Mouse (Mus musculus) megakaryocyte, embryonic 14.5 days (primary cell): ENCODE results near the gene Prkcz. TPM values are rescaled to one million over a fixed set of nuclear protein-coding genes. Genes with fewer than 3 reads are reported as not detected.

ENCODE experiments used
- H3K27me3 ChIP-seq: replicated peaks from 2 replicates; pipeline ENCODE3; 2012; ENCODE audit warnings: inconsistent platforms
- H3K36me3 ChIP-seq: replicated peaks from 2 replicates; pipeline ENCODE3; 2012; ENCODE audit warnings: low read length, inconsistent platforms, mixed read lengths
- H3K4me1 ChIP-seq: 2 replicates; pipeline ENCODE4 v1.6.1; 2012; ENCODE audit warnings: inconsistent platforms
- H3K4me3 ChIP-seq: replicated peaks from 2 replicates; pipeline ENCODE3; 2012; ENCODE audit warnings: moderate library complexity, mild to moderate bottlenecking, inconsistent platforms
- H3K9me3 ChIP-seq: 2 replicates; pipeline ENCODE4 v1.6.1; 2012; ENCODE audit warnings: inconsistent platforms
- FLI1 ChIP-seq: IDR thresholded peaks from 2 replicates; pipeline ENCODE4 v1.6.1; 2012; ENCODE audit warnings: low read length, inconsistent platforms, mixed read lengths
- GATA1 ChIP-seq: IDR thresholded peaks from 3 replicates; pipeline ENCODE4 v1.6.1; 2012; ENCODE audit warnings: mixed read lengths, low read length, inconsistent platforms, borderline replicate concordance
- polyA plus RNA-seq: library from polyadenylated mRNA; stranded (reverse); fragments of >175 nt; gene quantifications from 2 replicates; pipeline ENCODE4 v1.2.3, GENCODE M21; 2012; ENCODE audit warnings: low replicate concordance; ENCODE audit not compliant: insufficient read depth

The Prkcz gene
- polyA plus RNA-seq, 1 experiment: not detected

DNA sequence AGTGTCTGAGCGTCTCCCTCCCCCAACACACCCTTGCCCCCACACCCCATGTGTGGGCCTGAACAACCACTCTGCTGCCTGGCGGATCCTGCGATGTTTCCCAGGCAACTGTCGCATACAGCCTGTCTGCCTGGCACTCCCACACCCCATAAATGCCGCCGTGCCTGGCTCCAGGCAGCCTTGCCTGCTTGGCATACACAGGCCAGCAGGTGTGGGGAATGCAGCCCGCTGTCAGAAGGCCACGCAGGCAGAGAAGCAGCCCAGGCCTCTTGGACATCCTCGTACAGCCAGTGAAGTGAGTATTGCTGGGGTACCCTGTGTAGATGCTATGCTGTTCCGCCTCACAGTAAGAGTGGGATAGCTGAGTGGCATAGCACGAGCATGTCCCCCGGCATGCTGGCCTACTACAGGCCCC lies 114.5 kb downstream of the Prkcz start:
- Histone ChIP-seq H3K27me3 (peaks cover 8% of the 10 kb centered on the region), H3K4me3 (peak overlapping the region; percentile 0), H3K9me3 (no peaks in the 10 kb centered on the region), H3K36me3 (peaks cover 9% of the 10 kb centered on the region), H3K4me1 (peaks cover 81% of the 10 kb centered on the region)
- no peak for TF ChIP-seq GATA1
- TF ChIP-seq FLI1: no peak

DNA sequence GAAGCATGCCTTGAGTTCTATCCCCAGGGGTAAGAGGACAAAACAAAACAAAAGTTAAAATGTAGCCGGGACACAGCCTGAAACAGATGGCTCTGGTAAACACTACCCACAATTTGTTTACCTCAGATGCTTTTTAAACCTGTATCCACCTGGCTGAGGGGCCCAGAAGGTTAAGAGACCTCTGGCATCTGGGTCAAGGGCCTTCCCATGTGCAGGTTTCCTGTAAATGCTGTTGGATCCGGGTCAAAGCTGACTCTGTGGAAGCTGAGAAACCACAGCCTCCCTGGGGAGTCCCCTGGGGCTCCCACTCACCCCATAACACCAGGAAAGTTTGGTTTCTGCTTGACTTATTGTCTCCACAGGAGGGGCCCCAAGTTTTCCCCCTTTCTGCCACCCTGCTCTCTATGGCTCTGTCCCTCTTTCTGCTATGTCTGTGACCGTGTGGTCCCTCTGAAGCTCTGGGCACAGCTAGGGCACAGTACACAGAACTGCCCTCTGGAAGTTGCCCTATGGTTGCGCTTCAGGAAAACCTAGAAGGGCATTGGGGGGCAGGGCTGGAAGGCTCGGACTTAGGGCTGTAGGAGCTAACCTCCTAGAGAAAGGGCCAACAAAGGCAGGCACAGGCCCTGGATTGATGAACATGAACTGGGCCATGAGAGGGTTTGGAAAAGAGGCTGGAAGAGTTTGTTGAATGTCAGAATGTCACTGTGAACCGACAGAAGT lies 115.2 kb downstream of the Prkcz start:
- TF ChIP-seq FLI1: no peak
- TF ChIP-seq GATA1: no peak
- H3K9me3 ChIP-seq: no peaks in the 10 kb centered on the region
- no peak overlapping the region for H3K4me3 ChIP-seq
- H3K4me1 ChIP-seq: peaks cover 76% of the 10 kb centered on the region
- H3K27me3 ChIP-seq: peaks cover 9% of the 10 kb centered on the region
- H3K36me3 ChIP-seq: peaks cover 3% of the 10 kb centered on the region

DNA sequence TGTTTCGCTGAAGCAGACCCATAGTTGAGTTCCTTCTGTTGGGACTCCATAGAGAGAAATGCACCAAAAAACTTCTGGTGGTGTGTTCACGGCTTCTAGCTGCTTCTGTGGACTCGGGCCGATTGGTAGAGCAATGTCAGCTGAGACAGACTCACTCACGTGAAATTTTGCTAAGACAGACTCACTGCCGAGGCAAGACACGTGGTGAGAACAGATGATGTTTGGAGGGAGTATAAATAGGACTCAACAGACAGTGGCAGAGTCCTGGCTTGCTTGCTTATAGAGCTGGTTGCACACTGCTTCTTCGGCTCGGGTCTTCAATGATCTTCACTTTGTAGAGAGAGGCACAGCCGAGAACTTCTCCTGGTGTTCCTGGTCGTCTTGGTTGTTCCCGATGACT lies 117.9 kb downstream of the Prkcz start:
- H3K27me3 ChIP-seq: peaks cover 9% of the 10 kb centered on the region
- TF ChIP-seq FLI1: no peak
- TF ChIP-seq GATA1: no peak
- H3K4me3 ChIP-seq: no peak overlapping the region
- H3K9me3 ChIP-seq: no peaks in the 10 kb centered on the region
- H3K36me3 ChIP-seq: peaks cover 3% of the 10 kb centered on the region
- peaks cover 75% of the 10 kb centered on the region for H3K4me1 ChIP-seq

DNA sequence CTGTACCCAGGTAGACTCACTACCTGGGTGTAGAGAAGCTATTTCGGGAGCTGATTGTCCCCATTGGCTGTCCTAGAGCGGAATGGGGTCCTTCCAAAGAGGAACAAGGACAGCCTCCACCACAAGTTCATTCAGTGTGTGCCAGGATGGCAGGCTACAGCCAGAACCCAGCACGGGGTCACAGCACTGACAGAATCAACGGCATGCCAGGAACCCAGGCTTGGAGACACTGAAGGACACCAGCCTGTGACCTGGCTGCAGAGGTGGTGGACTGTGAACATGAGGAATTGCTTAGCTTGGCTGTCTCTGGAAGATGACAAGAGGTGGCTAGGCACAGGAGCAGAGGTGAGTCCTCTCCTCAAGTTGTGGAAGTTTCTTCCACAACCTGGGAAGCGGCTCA lies 118.9 kb downstream of the Prkcz start:
- Histone ChIP-seq H3K4me1 (peaks cover 82% of the 10 kb centered on the region), H3K4me3 (no peak overlapping the region), H3K27me3 (peaks cover 9% of the 10 kb centered on the region), H3K9me3 (no peaks in the 10 kb centered on the region), H3K36me3 (peaks cover 2% of the 10 kb centered on the region)
- no peak for TF ChIP-seq GATA1
- TF ChIP-seq FLI1: no peak

DNA sequence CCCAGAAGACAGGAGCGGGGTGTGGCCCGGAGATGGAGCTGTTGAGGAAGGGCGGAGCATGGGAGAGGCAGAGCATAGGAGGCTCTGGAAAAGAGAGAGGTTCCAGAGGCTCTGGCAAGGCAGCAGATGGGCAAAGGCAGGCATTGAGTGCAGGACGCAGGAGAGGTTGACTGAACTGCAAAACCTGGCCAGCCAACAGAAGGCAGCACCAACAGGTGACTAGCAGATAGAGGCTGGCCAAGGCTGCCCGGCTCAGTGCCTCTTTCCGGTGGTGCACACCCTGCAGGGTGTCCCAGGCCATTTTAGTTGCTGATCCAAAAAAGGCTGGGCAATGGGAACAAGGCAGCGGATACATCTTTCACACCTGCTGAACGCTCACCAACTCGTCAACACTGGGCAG lies 119.4 kb downstream of the Prkcz start:
- no peak for TF ChIP-seq GATA1
- TF ChIP-seq FLI1: no peak
- Histone ChIP-seq H3K4me1 (peaks cover 82% of the 10 kb centered on the region), H3K4me3 (no peak overlapping the region)

DNA sequence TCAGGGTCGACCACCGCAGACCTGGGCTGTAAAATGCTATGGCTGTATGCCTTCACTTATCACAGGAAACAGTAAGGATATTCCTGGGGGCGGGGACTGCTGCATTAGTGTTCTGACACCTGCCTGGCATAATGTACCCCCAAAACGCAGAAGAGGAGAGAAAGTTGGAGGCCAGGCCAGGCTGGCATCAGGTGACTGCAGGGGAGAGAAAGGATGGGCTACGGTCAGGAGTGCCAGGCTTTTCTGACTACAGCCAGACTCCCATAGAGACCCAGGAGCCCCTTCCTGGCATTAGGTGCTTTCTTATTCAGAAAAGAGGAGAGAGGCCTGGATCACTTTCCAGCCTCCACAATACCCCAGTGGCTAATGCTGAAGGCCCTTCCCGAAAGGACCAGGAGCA lies 121.7 kb downstream of the Prkcz start:
- Histone ChIP-seq H3K4me3 (no peak overlapping the region), H3K36me3 (no peaks in the 10 kb centered on the region), H3K27me3 (peaks cover 9% of the 10 kb centered on the region), H3K4me1 (peaks cover 82% of the 10 kb centered on the region), H3K9me3 (no peaks in the 10 kb centered on the region)
- no peak for TF ChIP-seq GATA1
- no peak for TF ChIP-seq FLI1

More for the DNA sequence above, 119.4 kb downstream of the Prkcz start:
- H3K36me3 ChIP-seq: no peaks in the 10 kb centered on the region
- H3K27me3 ChIP-seq: peaks cover 9% of the 10 kb centered on the region
- no peaks in the 10 kb centered on the region for H3K9me3 ChIP-seq

DNA sequence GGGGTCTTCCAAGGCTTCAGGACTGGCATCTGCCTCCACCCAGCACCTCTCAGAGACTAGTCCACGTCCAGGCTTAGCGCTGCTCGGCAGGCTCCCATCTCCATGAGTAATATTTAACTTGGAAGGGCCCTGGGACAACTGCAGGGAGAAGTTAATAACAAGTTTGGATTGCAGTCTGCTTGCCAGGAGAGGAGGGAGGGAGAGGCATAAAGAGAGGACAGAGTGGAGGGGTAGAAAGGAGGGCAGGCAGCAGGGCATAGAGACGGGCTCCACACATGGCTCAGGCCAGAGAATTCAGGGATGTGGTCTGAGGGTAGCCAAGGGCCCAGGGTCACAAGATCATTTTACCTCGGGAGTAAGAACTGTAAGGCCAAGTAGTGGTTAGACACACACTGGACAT lies 122.9 kb downstream of the Prkcz start:
- TF ChIP-seq FLI1 (no peak), GATA1 (no peak)

DNA sequence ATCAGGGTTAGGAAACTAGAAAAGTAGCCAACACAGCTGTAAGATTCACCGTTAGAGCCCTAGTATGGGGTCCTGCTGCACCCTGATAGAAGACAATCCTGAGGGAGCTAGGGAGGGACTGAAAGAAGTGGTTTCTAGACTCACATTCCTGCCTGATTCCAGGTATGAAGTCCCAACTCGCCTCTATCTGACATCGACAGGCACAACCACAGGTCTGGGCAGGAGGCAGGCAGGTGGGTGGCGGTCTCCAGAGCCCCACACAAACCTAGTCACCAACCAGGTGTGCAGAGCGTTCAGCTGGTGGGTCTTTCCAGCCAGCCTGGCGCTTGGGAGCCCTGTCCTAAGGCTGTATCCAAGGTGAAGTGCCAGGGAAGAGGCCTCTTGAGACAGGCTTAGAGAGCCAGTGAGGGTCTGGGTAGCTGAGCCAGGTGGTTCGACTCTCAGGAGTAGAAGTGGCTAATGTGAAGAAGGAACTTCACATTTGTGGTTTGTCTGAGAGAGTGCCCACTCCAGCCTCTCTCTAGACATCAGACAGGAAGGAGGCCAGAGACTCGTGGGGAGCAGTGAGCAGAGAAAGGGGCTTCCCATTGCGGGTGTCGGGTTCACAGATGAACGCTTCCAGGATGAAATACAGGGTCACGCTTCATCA lies 124.3 kb downstream of the Prkcz start:
- Histone ChIP-seq H3K36me3 (no peaks in the 10 kb centered on the region), H3K9me3 (no peaks in the 10 kb centered on the region), H3K4me3 (peak overlapping the region; percentile 28), H3K4me1 (peaks cover 85% of the 10 kb centered on the region), H3K27me3 (peaks cover 2% of the 10 kb centered on the region)
- TF ChIP-seq FLI1: no peak
- TF ChIP-seq GATA1: no peak

More for the DNA sequence above, 122.9 kb downstream of the Prkcz start:
- peaks cover 9% of the 10 kb centered on the region for H3K27me3 ChIP-seq
- no peak overlapping the region for H3K4me3 ChIP-seq
- H3K9me3 ChIP-seq: no peaks in the 10 kb centered on the region
- H3K4me1 ChIP-seq: peaks cover 84% of the 10 kb centered on the region
- H3K36me3 ChIP-seq: no peaks in the 10 kb centered on the region

DNA sequence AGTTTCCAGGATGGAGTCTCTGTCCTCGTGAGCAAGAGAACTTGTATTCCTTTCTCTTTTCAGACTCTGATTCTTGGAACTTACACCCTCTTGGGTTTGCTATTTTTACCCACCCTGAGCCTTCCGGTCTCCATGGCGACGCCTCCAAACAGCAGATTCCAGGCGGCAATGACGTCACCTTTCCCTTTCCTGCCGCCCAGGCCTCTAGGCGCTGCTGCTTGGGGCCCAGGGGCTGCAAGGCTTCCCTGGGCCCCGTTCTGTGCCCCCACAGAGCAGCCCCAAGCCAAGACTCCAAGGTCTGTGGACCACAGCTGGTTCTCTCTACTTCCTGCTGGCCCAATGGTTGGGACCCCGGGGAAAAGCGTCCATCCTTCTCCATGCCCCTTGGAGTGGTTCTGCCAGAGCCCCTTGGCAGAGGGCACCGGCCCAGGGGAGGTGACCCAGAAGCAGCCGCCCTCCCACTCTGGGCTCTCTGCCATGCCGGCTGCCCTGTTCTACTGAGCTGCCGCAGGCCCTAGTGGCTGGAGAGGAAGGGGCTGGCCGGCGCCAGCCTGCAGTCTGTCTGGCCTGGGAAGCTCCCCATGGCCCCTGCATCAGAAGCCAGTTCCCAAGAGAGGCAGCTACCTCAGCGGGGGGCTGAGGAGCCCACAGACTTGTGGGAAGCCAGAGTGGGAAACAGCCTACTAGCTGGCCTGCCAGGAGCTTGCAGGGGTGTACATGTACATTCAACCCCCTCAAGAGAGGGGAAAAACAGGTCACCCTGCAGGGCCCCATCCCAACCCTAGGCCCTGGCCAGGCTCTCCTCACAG lies 125.6 kb downstream of the Prkcz start:
- no peaks in the 10 kb centered on the region for H3K27me3 ChIP-seq
- H3K4me3 ChIP-seq: peak overlapping the region; percentile 90
- TF ChIP-seq FLI1 (no peak), GATA1 (no peak)
- H3K9me3 ChIP-seq: no peaks in the 10 kb centered on the region
- H3K4me1 ChIP-seq: peaks cover 93% of the 10 kb centered on the region
- no peaks in the 10 kb centered on the region for H3K36me3 ChIP-seq
